Mouse (Mus musculus) lung, adult 2 months (tissue): ENCODE results near the gene Enthd1.

Experiments used
- CTCF ChIP-seq: fragments of 200-500 bp; IDR thresholded peaks from 2 replicates; pipeline ENCODE4 v1.5.1; 2011; ENCODE audit warnings: mild to moderate bottlenecking, low read length, control low read depth; ENCODE audit not compliant: insufficient read depth
- POLR2A ChIP-seq: fragments of 200-500 bp; IDR thresholded peaks from 2 replicates; pipeline ENCODE4 v1.6.1; 2011; ENCODE audit warnings: low read depth, mild to moderate bottlenecking, control low read depth, low read length, borderline replicate concordance; ENCODE audit errors: extremely low read depth

DNA sequence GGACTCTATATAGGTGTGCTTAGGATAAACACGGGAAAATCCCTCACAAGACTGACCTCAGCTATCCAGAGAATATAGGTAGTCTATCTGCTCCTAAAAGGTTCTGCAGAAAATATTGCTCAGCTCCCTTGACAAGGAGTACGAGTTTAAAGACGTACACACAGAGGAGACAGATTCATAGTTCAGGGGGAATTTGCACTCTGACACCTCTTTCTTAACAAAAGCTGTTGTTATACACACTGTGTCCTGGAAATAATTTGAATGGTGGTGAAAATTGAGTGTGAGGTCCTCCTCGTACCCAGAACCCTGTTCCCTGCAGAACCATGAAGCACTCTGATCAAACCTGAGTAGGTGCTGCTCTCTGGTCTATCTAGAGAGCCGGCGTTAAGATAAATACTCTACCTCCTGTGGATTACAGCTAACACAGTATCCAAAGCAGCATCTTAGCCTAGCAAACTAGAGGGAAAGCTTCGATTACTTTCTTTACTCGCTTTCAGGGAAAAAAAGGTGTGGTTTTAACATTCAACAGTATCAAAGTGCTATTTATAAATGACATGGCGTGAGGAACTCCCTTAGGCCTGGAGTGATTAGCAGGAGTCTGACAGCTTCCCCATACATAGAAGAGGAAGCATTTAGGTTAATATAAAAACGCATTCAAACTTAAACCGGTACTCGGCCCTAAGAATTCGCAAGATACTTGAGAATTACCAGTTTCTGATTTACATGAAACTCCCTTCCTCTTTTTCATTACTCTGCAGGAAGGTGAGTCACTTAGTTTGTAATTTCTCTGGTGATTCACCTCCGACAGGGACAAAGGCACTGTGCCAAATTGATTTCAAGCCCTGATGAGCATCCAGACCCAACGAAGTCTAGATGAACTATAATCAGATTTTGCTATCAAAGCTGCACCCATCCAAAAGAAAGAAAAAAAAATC is 4.0 kb downstream of the Enthd1 start:
- no peak for TF ChIP-seq POLR2A
- no peak for TF ChIP-seq CTCF
